Mouse (Mus musculus): ENCODE results near the gene Col6a6. TPM values are rescaled to one million over a fixed set of nuclear protein-coding genes. Genes with fewer than 3 reads are reported as not detected.

The Col6a6 gene
- polyA plus RNA-seq, 1 experiment: not detected

- TF ChIP-seq MYOG (IDR thresholded peaks at IDR 0.05; ENCODE audit: control insufficient read depth, extremely low read depth, insufficient read length) (no peak), CEBPB (IDR thresholded peaks at IDR 0.05; ENCODE audit: low read depth) (no peak), MYOD1 (IDR thresholded peaks at IDR 0.05; ENCODE audit: control insufficient read depth, insufficient read length, low read depth) (no peak), MAX (IDR thresholded peaks at IDR 0.05) (no peak), USF1 (IDR thresholded peaks at IDR 0.05; ENCODE audit: low read depth) (no peak), FOSL1 (IDR thresholded peaks at IDR 0.05; ENCODE audit: insufficient read depth, low read length, poor library complexity, severe bottlenecking) (no peak), CTCF (IDR thresholded peaks at IDR 0.05; ENCODE audit: control insufficient read depth, insufficient read depth, insufficient read length) (no peak)
- no peaks in the 10 kb centered on the region for H3K79me2 ChIP-seq (ENCODE audit: control insufficient read depth, insufficient read depth)
- H3K27me3 ChIP-seq (ENCODE audit: control insufficient read depth, insufficient read depth, insufficient read length): peaks cover 3% of the 10 kb centered on the region
Observed at GRCm38 (mm10) chr9:105787800-105788199, 40.2 kb downstream of the Col6a6 start.

GRCm38 (mm10) chr9:105784026-105784425 is 43.9 kb downstream of the Col6a6 start:
- no peak for TF ChIP-seq USF1 (IDR thresholded peaks at IDR 0.05; ENCODE audit: low read depth)
- TF ChIP-seq CEBPB (IDR thresholded peaks at IDR 0.05; ENCODE audit: low read depth): no peak
- TF ChIP-seq CTCF (IDR thresholded peaks at IDR 0.05; ENCODE audit: control insufficient read depth, insufficient read depth, insufficient read length): no peak
- TF ChIP-seq FOSL1 (IDR thresholded peaks at IDR 0.05; ENCODE audit: insufficient read depth, low read length, poor library complexity, severe bottlenecking): no peak
- no peak for TF ChIP-seq MYOD1 (IDR thresholded peaks at IDR 0.05; ENCODE audit: control insufficient read depth, insufficient read length, low read depth)
- no peak for TF ChIP-seq MYOG (IDR thresholded peaks at IDR 0.05; ENCODE audit: control insufficient read depth, extremely low read depth, insufficient read length)
- TF ChIP-seq MAX (IDR thresholded peaks at IDR 0.05): no peak

More at GRCm38 (mm10) chr9:105787800-105788199, 40.2 kb downstream of the Col6a6 start:
- H3ac ChIP-seq (ENCODE audit: control insufficient read depth, insufficient read length, low read depth): no peak overlapping the region
- H3K4me3 ChIP-seq (ENCODE audit: insufficient read depth, poor library complexity, severe bottlenecking): no peak overlapping the region
- no peaks in the 10 kb centered on the region for H3K36me3 ChIP-seq (ENCODE audit: control insufficient read depth, insufficient read depth)
- no peaks in the 10 kb centered on the region for H3K79me3 ChIP-seq (ENCODE audit: low read depth)

GRCm38 (mm10) chr9:105780696-105781095 is 47.3 kb downstream of the Col6a6 start:
- Histone ChIP-seq H3K79me2 (ENCODE audit: control insufficient read depth, insufficient read depth) (no peaks in the 10 kb centered on the region), H3K36me3 (ENCODE audit: control insufficient read depth, insufficient read depth) (no peaks in the 10 kb centered on the region), H3K79me3 (ENCODE audit: low read depth) (no peaks in the 10 kb centered on the region), H3K4me3 (ENCODE audit: insufficient read depth, poor library complexity, severe bottlenecking) (no peak overlapping the region), H3K27me3 (ENCODE audit: control insufficient read depth, insufficient read depth, insufficient read length) (peaks cover 3% of the 10 kb centered on the region), H3ac (ENCODE audit: control insufficient read depth, insufficient read length, low read depth) (no peak overlapping the region)
- no peak for TF ChIP-seq CTCF (IDR thresholded peaks at IDR 0.05; ENCODE audit: control insufficient read depth, insufficient read depth, insufficient read length)
- no peak for TF ChIP-seq USF1 (IDR thresholded peaks at IDR 0.05; ENCODE audit: low read depth)
- no peak for TF ChIP-seq MYOG (IDR thresholded peaks at IDR 0.05; ENCODE audit: control insufficient read depth, extremely low read depth, insufficient read length)
- TF ChIP-seq MYOD1 (IDR thresholded peaks at IDR 0.05; ENCODE audit: control insufficient read depth, insufficient read length, low read depth): no peak
- TF ChIP-seq MAX (IDR thresholded peaks at IDR 0.05): no peak
- no peak for TF ChIP-seq FOSL1 (IDR thresholded peaks at IDR 0.05; ENCODE audit: insufficient read depth, low read length, poor library complexity, severe bottlenecking)
- no peak for TF ChIP-seq CEBPB (IDR thresholded peaks at IDR 0.05; ENCODE audit: low read depth)

More at GRCm38 (mm10) chr9:105784026-105784425, 43.9 kb downstream of the Col6a6 start:
- Histone ChIP-seq H3K36me3 (ENCODE audit: control insufficient read depth, insufficient read depth) (no peaks in the 10 kb centered on the region), H3K79me3 (ENCODE audit: low read depth) (no peaks in the 10 kb centered on the region), H3K27me3 (ENCODE audit: control insufficient read depth, insufficient read depth, insufficient read length) (peaks cover 3% of the 10 kb centered on the region), H3ac (ENCODE audit: control insufficient read depth, insufficient read length, low read depth) (no peak overlapping the region), H3K4me3 (ENCODE audit: insufficient read depth, poor library complexity, severe bottlenecking) (no peak overlapping the region), H3K79me2 (ENCODE audit: control insufficient read depth, insufficient read depth) (no peaks in the 10 kb centered on the region)

- TF ChIP-seq MYOD1 (IDR thresholded peaks at IDR 0.05; ENCODE audit: control insufficient read depth, insufficient read length, low read depth) (no peak), CTCF (IDR thresholded peaks at IDR 0.05; ENCODE audit: control insufficient read depth, insufficient read depth, insufficient read length) (no peak), MAX (IDR thresholded peaks at IDR 0.05) (no peak), MYOG (IDR thresholded peaks at IDR 0.05; ENCODE audit: control insufficient read depth, extremely low read depth, insufficient read length) (no peak), FOSL1 (IDR thresholded peaks at IDR 0.05; ENCODE audit: insufficient read depth, low read length, poor library complexity, severe bottlenecking) (no peak), USF1 (IDR thresholded peaks at IDR 0.05; ENCODE audit: low read depth) (no peak), CEBPB (IDR thresholded peaks at IDR 0.05; ENCODE audit: low read depth) (no peak)
- Histone ChIP-seq H3K79me3 (ENCODE audit: low read depth) (no peaks in the 10 kb centered on the region), H3ac (ENCODE audit: control insufficient read depth, insufficient read length, low read depth) (no peak overlapping the region), H3K36me3 (ENCODE audit: control insufficient read depth, insufficient read depth) (no peaks in the 10 kb centered on the region), H3K4me3 (ENCODE audit: insufficient read depth, poor library complexity, severe bottlenecking) (no peak overlapping the region), H3K27me3 (ENCODE audit: control insufficient read depth, insufficient read depth, insufficient read length) (peaks cover 1% of the 10 kb centered on the region), H3K79me2 (ENCODE audit: control insufficient read depth, insufficient read depth) (no peaks in the 10 kb centered on the region)
Observed at GRCm38 (mm10) chr9:105778741-105779140, 49.2 kb downstream of the Col6a6 start.

GRCm38 (mm10) chr9:105774878-105775277 is 53.1 kb downstream of the Col6a6 start:
- Histone ChIP-seq H3K27me3 (ENCODE audit: control insufficient read depth, insufficient read depth, insufficient read length) (peaks cover 3% of the 10 kb centered on the region), H3K36me3 (ENCODE audit: control insufficient read depth, insufficient read depth) (no peaks in the 10 kb centered on the region), H3K79me3 (ENCODE audit: low read depth) (no peaks in the 10 kb centered on the region), H3K79me2 (ENCODE audit: control insufficient read depth, insufficient read depth) (no peaks in the 10 kb centered on the region), H3K4me3 (ENCODE audit: insufficient read depth, poor library complexity, severe bottlenecking) (no peak overlapping the region), H3ac (ENCODE audit: control insufficient read depth, insufficient read length, low read depth) (no peak overlapping the region)
- TF ChIP-seq USF1 (IDR thresholded peaks at IDR 0.05; ENCODE audit: low read depth): no peak
- no peak for TF ChIP-seq CEBPB (IDR thresholded peaks at IDR 0.05; ENCODE audit: low read depth)
- TF ChIP-seq CTCF (IDR thresholded peaks at IDR 0.05; ENCODE audit: control insufficient read depth, insufficient read depth, insufficient read length): no peak
- no peak for TF ChIP-seq FOSL1 (IDR thresholded peaks at IDR 0.05; ENCODE audit: insufficient read depth, low read length, poor library complexity, severe bottlenecking)
- no peak for TF ChIP-seq MAX (IDR thresholded peaks at IDR 0.05)
- no peak for TF ChIP-seq MYOG (IDR thresholded peaks at IDR 0.05; ENCODE audit: control insufficient read depth, extremely low read depth, insufficient read length)
- no peak for TF ChIP-seq MYOD1 (IDR thresholded peaks at IDR 0.05; ENCODE audit: control insufficient read depth, insufficient read length, low read depth)

Measured in C2C12 (cell line).